Mouse (Mus musculus): ENCODE data around the gene Rrp1b. TPM values are rescaled to one million over a fixed set of nuclear protein-coding genes. Genes with fewer than 3 reads are reported as not detected.
"Not testable (repeated sequence)": the region's sequence is repeated elsewhere in the genome, so short reads cannot be mapped to it uniquely, and the experiment has no call there.

Gene Rrp1b
- polyA plus RNA-seq, 1 experiment from 2014 or later = 44.1 TPM

- Histone ChIP-seq H3K36me3 (peaks cover 61% of the 10 kb centered on the region), H3K4me1 (replicated peaks) (no peaks in the 10 kb centered on the region), H3K4me2 (no peak overlapping the region), H3K27ac (no peak overlapping the region), H3K4me3 (replicated peaks) (no peak overlapping the region), H3K9me3 (replicated peaks) (no peaks in the 10 kb centered on the region), H3K27me3 (no peaks in the 10 kb centered on the region), H3K9ac (no peak overlapping the region)
- ATAC-seq (ENCODE audit: low read depth) = no peak
- DNase-seq = no peak
- WGBS (ENCODE audit: insufficient replicate concordance) = 92% methylated on average over 14 of the region's 14 CpGs
These were observed 25.3 kb downstream of the Rrp1b start for GRCm38 (mm10) chr17:32061219-32061618.

GRCm38 (mm10) chr17:32063654-32064053, 27.8 kb downstream of the Rrp1b start:
- 48% methylated on average over 2 of the region's 2 CpGs for WGBS (ENCODE audit: insufficient replicate concordance)
- Histone ChIP-seq H3K4me1 (replicated peaks) (peaks cover 4% of the 10 kb centered on the region), H3K27me3 (no peaks in the 10 kb centered on the region), H3K9me3 (replicated peaks) (no peaks in the 10 kb centered on the region), H3K4me2 (no peak overlapping the region), H3K36me3 (peaks cover 36% of the 10 kb centered on the region), H3K27ac (no peak overlapping the region), H3K9ac (no peak overlapping the region), H3K4me3 (replicated peaks) (no peak overlapping the region)
- DNase-seq (no peak), ATAC-seq (ENCODE audit: low read depth) (no peak)

- 58% methylated on average over 8 of the region's 8 CpGs for WGBS (ENCODE audit: insufficient replicate concordance)
- not testable (repeated sequence) for H3K9ac ChIP-seq; DNase-seq; H3K9me3 ChIP-seq (replicated peaks); H3K27ac ChIP-seq; ATAC-seq (ENCODE audit: low read depth); H3K4me3 ChIP-seq (replicated peaks); H3K27me3 ChIP-seq; H3K4me2 ChIP-seq
- Histone ChIP-seq H3K4me1 (replicated peaks) (peaks cover 12% of the 10 kb centered on the region), H3K36me3 (peaks cover 25% of the 10 kb centered on the region)
These were observed 28.9 kb downstream of the Rrp1b start for GRCm38 (mm10) chr17:32064762-32065161.

- Histone ChIP-seq H3K27me3 (no peaks in the 10 kb centered on the region), H3K9ac (no peak overlapping the region), H3K27ac (no peak overlapping the region), H3K4me2 (no peak overlapping the region), H3K4me3 (replicated peaks) (no peak overlapping the region), H3K36me3 (no peaks in the 10 kb centered on the region), H3K9me3 (replicated peaks) (no peaks in the 10 kb centered on the region), H3K4me1 (replicated peaks) (peaks cover 12% of the 10 kb centered on the region)
- DNase-seq (no peak), ATAC-seq (ENCODE audit: low read depth) (no peak)
- 51% methylated on average over 9 of the region's 9 CpGs for WGBS (ENCODE audit: insufficient replicate concordance)
These were observed 31.6 kb downstream of the Rrp1b start for GRCm38 (mm10) chr17:32067541-32067940.

- Histone ChIP-seq H3K27ac (no peak overlapping the region), H3K27me3 (no peaks in the 10 kb centered on the region), H3K9ac (no peak overlapping the region), H3K9me3 (replicated peaks) (no peaks in the 10 kb centered on the region), H3K4me2 (no peak overlapping the region), H3K4me3 (replicated peaks) (no peak overlapping the region), H3K36me3 (no peaks in the 10 kb centered on the region), H3K4me1 (replicated peaks) (peaks cover 16% of the 10 kb centered on the region)
- 62% methylated on average over 11 of the region's 11 CpGs for WGBS (ENCODE audit: insufficient replicate concordance)
- ATAC-seq (ENCODE audit: low read depth) = no peak; the same call in 1 of the 2 replicates
- DNase-seq = no peak
These were observed 32.5 kb downstream of the Rrp1b start for GRCm38 (mm10) chr17:32068381-32068780.

GRCm38 (mm10) chr17:32068810-32069209, 32.9 kb downstream of the Rrp1b start:
- DNase-seq = no peak
- Histone ChIP-seq H3K27ac (no peak overlapping the region), H3K9ac (no peak overlapping the region), H3K9me3 (replicated peaks) (no peaks in the 10 kb centered on the region), H3K4me1 (replicated peaks) (peaks cover 20% of the 10 kb centered on the region), H3K27me3 (no peaks in the 10 kb centered on the region), H3K4me2 (no peak overlapping the region), H3K4me3 (replicated peaks) (no peak overlapping the region), H3K36me3 (no peaks in the 10 kb centered on the region)
- WGBS (ENCODE audit: insufficient replicate concordance) = 36% methylated on average over 2 of the region's 2 CpGs
- ATAC-seq (ENCODE audit: low read depth) = peak; percentile 63

GRCm38 (mm10) chr17:32073359-32073758, 37.5 kb downstream of the Rrp1b start:
- 0 out of 2 replicates have a peak, but pooled peaks cover 7% of the 10 kb centered on the region for H3K27me3 ChIP-seq
- H3K4me2 ChIP-seq = no peak overlapping the region
- no peak overlapping the region for H3K9ac ChIP-seq

GRCm38 (mm10) chr17:32074658-32075057, 38.8 kb downstream of the Rrp1b start:
- 48% methylated on average over 4 of the region's 4 CpGs for WGBS (ENCODE audit: insufficient replicate concordance)
- DNase-seq (no peak), ATAC-seq (ENCODE audit: low read depth) (no peak)
- Histone ChIP-seq H3K4me3 (replicated peaks) (no peak overlapping the region), H3K9me3 (replicated peaks) (no peaks in the 10 kb centered on the region), H3K9ac (peak overlapping the region; percentile 11; the same call in 1 of the 2 replicates), H3K36me3 (no peaks in the 10 kb centered on the region), H3K27me3 (0 out of 2 replicates have a peak, but pooled peaks cover 10% of the 10 kb centered on the region), H3K4me1 (replicated peaks) (peaks cover 25% of the 10 kb centered on the region), H3K27ac (no peak overlapping the region), H3K4me2 (no peak overlapping the region)

More at GRCm38 (mm10) chr17:32073359-32073758, 37.5 kb downstream of the Rrp1b start:
- ATAC-seq (ENCODE audit: low read depth) (peak; percentile 41; the same call in 1 of the 2 replicates), DNase-seq (peak; percentile 79)
- Histone ChIP-seq H3K9me3 (replicated peaks) (no peaks in the 10 kb centered on the region), H3K4me3 (replicated peaks) (no peak overlapping the region), H3K36me3 (no peaks in the 10 kb centered on the region), H3K27ac (no peak overlapping the region), H3K4me1 (replicated peaks) (peaks cover 36% of the 10 kb centered on the region)
- WGBS (ENCODE audit: insufficient replicate concordance) = 0% methylated on average over 2 of the region's 2 CpGs

GRCm38 (mm10) chr17:32075164-32075563, 39.3 kb downstream of the Rrp1b start:
- WGBS (ENCODE audit: insufficient replicate concordance) = 3% methylated on average over 2 of the region's 2 CpGs
- Histone ChIP-seq H3K9me3 (replicated peaks) (no peaks in the 10 kb centered on the region), H3K27me3 (0 out of 2 replicates have a peak, but pooled peaks cover 10% of the 10 kb centered on the region), H3K9ac (no peak overlapping the region), H3K4me3 (replicated peaks) (no peak overlapping the region), H3K27ac (no peak overlapping the region), H3K4me1 (replicated peaks) (peaks cover 25% of the 10 kb centered on the region), H3K4me2 (no peak overlapping the region), H3K36me3 (no peaks in the 10 kb centered on the region)
- ATAC-seq (ENCODE audit: low read depth) (0 out of 2 replicates have a peak, but pooled peaks have one; percentile 35), DNase-seq (peak; percentile 37)

- H3K36me3 ChIP-seq = no peaks in the 10 kb centered on the region
- ATAC-seq (ENCODE audit: low read depth) (no peak), DNase-seq (no peak)
- no peak overlapping the region for H3K9ac ChIP-seq
- H3K27ac ChIP-seq = no peak overlapping the region
- H3K9me3 ChIP-seq (replicated peaks) = no peaks in the 10 kb centered on the region
- 98% methylated on average over 2 of the region's 2 CpGs for WGBS (ENCODE audit: insufficient replicate concordance)
- no peak overlapping the region for H3K4me3 ChIP-seq (replicated peaks)
- 0 out of 2 replicates have a peak, but pooled peaks cover 6% of the 10 kb centered on the region for H3K27me3 ChIP-seq
- H3K4me2 ChIP-seq = no peak overlapping the region
- H3K4me1 ChIP-seq (replicated peaks) = peaks cover 17% of the 10 kb centered on the region
These were observed 47.5 kb downstream of the Rrp1b start for GRCm38 (mm10) chr17:32083351-32083750.

- ATAC-seq (ENCODE audit: low read depth) (no peak), DNase-seq (peak; percentile 45)
- H3K27ac ChIP-seq = no peak overlapping the region
- H3K4me3 ChIP-seq (replicated peaks) = no peak overlapping the region
- H3K36me3 ChIP-seq = no peaks in the 10 kb centered on the region
- H3K4me1 ChIP-seq (replicated peaks) = peaks cover 41% of the 10 kb centered on the region
- H3K4me2 ChIP-seq = no peak overlapping the region
- no peak overlapping the region; the same call in 1 of the 2 replicates for H3K9ac ChIP-seq
- 97% methylated on average over 2 of the region's 2 CpGs for WGBS (ENCODE audit: insufficient replicate concordance)
- 0 out of 2 replicates have a peak, but pooled peaks cover 3% of the 10 kb centered on the region for H3K27me3 ChIP-seq
- H3K9me3 ChIP-seq (replicated peaks) = no peaks in the 10 kb centered on the region
These were observed 51.2 kb downstream of the Rrp1b start for GRCm38 (mm10) chr17:32087069-32087468.

GRCm38 (mm10) chr17:32091032-32091363, 55.1 kb downstream of the Rrp1b start:
- DNase-seq (no peak), ATAC-seq (ENCODE audit: low read depth) (0 out of 2 replicates have a peak, but pooled peaks have one; percentile 0)
- Histone ChIP-seq H3K27ac (peak overlapping the region; percentile 100), H3K36me3 (no peaks in the 10 kb centered on the region), H3K9me3 (replicated peaks) (peaks cover 10% of the 10 kb centered on the region; the same call in 1 of the 2 replicates), H3K9ac (peak overlapping the region; percentile 74), H3K27me3 (no peaks in the 10 kb centered on the region), H3K4me3 (replicated peaks) (peak overlapping the region; percentile 52), H3K4me2 (peak overlapping the region; percentile 81), H3K4me1 (replicated peaks) (peaks cover 57% of the 10 kb centered on the region)
- WGBS (ENCODE audit: insufficient replicate concordance) = 11% methylated on average over 1 of the region's 1 CpGs
